Mouse (Mus musculus) monocyte, adult 2 months (primary cell): ENCODE data around the gene Olfr59.

Experiments
- DNase-seq, 2 experiments: peaks; one replicate each; pipeline ENCODE4 v3.0.0; 2022; ENCODE audit warnings: low spot score in 2 of 2, low read depth in 1 of 2

Olfr59 gene

DNA sequence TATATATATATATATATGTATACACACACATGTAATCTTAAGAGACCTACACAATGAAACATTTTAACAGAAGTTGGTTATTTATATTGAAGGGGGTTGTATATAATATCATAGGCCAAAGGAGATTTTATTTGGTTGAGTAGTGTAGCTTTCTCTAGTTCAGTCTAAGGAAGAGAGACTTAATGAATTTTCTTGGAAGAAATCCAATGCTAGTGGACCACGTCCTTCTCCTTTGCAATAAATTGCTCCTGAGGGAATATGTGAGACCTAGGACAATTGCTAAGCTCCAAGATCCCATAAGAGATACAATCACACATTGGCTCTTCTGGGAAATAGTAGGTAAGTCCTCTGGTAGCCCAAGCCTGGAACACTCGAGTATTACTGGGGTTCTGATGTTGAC lies at the start of gene Olfr59:
Olfr59 (plus strand) TSS at position 301 of the 400 bp plus-strand sequence.
- DNase-seq, result no peak

DNA sequence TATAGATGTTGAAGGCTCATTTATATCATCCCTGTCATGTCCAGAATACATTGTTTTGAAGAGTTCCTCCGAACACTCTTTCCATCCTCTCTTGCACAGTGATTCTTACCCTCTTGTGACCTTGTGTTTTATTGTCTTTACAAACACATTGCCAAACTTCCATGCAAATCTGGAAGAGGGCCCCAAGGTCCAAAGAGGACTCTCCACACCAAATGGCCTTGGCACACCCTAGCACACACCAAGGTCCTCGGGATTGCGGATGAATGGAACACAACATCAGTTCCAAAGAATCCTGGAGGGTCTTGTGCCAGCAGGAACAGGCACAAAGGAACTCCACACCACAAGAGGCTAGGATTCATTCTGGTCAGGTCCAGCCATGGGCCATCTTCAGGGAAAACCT lies 42.3 kb upstream of the Olfr59 start:
- no peak for DNase-seq

DNA sequence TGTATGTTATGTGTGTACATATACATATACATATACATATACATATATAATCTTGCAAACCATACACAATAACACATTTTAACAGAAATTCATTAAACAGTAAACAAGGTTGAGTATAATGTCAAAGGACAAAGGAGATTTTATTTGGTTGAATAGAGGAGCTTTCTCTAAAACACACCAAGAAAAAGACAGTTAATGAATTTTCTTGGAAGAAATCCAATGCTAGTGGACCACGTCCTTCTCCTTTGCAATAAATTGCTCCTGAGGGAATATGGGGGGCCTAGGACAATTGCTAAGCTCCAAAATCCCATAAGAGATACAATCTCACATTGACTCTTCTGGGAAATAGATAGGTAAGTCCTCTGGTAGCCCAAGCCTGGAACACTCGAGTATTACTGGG lies 24.0 kb upstream of the Olfr59 start, which contains the start of gene Olfr406:
Olfr406 (plus strand) TSS at position 301 of the 400 bp plus-strand sequence.
- DNase-seq, result no peak

DNA sequence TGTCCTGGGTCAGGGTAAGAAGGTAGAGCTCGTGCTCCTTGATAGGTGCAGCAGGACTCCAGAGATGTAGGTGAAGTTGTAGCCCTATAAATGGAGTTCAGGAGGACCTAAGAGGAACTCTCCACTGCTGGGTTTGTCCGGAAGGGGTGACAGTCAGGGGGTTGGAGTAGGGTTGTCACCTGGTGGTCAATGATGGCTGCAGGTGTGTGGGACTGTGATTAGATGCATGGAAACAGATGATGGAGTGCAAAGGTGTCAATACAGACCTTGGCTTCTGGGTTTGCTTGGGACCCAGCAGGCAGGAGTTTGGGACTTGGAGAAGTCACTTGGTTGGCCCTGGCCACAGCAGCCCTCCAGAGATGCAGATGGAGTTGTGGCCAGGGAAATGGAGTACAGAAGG lies 3.7 kb downstream of the Olfr59 start:
- DNase-seq, result no peak

DNA sequence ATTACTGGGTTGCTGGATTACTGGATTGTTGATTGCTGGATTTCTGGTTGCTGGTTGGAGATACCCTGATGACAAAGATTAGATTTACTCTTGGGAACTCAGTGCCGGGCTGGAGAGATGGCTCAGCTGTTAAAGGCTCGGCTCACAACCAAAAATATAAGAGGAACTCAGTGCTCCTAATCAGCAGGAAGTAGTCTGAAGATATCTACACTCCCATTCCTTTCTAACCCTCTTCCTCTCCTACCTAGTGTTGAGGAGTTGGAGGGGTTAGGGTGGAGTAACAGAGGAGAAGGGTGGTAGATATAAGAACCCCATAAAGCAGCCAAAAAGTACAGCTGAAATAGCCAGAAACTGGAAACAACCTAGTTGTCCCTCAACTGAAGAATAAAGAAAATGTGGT lies 42.5 kb downstream of the Olfr59 start:
- DNase-seq, result no peak

DNA sequence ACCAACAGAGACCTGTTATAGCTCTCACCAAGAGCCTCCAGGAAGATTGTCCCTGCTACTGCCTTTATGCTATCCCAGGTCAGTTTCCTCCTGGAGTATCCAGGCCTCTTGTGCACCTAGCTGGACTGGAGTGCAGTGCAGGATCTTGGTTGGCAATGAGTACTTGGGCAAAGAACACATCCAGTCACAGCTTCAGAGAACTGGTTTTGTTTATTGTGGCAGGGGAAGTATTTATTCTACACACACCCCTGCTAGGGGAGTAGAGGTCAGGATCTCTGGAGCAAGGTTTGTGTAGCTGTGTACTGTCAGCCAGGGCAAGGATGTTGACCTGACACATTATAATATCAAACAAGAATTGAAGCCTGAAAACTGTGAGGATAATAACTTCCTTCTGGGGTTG lies 45.2 kb downstream of the Olfr59 start:
- DNase-seq, result no peak

DNA sequence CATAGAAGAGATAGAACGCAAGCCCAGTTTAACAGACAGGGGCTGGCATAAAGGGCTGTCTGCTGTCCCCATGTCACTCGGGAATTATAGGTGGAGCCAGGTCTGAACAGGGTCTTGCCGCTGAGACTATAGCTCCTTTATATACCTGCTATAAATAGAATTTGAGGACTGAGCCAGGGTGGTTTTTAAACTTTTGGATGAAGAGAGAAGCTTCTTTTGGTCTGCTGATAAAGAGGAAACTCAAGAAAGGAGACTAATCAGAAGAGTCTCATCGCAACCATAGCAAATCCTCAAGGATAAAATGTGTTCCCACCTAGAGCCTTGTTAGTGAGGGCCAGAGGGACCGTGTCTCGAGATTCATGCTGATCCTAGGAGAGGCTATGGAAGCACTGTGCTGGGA lies 54.4 kb downstream of the Olfr59 start, which contains the start of gene Olfr410:
Olfr410 (minus strand) TSS at position 101 of the 400 bp plus-strand sequence.
- DNase-seq, result no peak
